9 mouse cellular contexts compared by ENCODE assay signal in the genomic region with DNA sequence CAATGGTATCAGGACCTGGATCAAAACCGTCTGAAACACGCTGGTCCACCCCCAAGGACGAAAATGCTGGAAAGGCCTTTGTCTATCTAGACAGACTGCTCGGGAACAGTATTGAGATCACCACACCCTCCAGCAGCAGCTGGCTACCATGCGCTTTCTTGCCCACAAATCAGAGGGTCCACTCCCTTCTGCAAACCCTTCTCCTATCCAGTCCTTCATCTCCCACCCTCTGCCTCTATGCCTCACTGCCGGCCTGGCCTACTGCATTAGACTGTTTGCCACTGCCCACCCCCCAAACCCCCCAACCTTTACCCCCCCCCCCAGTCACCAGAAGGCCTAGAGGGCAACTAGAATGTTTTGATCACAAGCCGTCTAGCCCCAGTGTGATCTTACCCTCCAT. TPM values are rescaled to one million over a fixed set of nuclear protein-coding genes. Genes with fewer than 3 reads are reported as not detected.
DNase-seq lines count a peak whose midpoint lies in the region; ATAC-seq and TF ChIP-seq lines count a peak whose summit lies in the region.
"Had no signal": no experiment of that assay in that cellular context is flagged by ENCODE, and none has a peak within 500 bp of the region (broad histone marks: within the 10 kb centered on the region; RNA-seq: fewer than 3 reads in every experiment).

No protein-coding gene starts in this region.

- no peak for TF ChIP-seq CTCF in liver, postnatal 0 days (IDR thresholded peaks at IDR 0.05; ENCODE audit: low read depth)

- TF ChIP-seq EP300 in liver, postnatal 0 days (IDR thresholded peaks at IDR 0.05; ENCODE audit: low read depth), result no peak

- no peak overlapping the region for H3K4me2 ChIP-seq in heart, embryonic 11.5 days
- no peak overlapping the region for H3K4me2 ChIP-seq in neural tube, embryonic 11.5 days (ENCODE audit: low read depth)
- no peak overlapping the region for H3K4me2 ChIP-seq in liver, postnatal 0 days (ENCODE audit: low read depth, low read length)

- no peak overlapping the region for H3K9ac ChIP-seq in heart, embryonic 11.5 days (ENCODE audit: low read depth, low read length)
- no peak overlapping the region for H3K9ac ChIP-seq in neural tube, embryonic 11.5 days (ENCODE audit: low read length)
- H3K9ac ChIP-seq in liver, postnatal 0 days (replicated peaks), result no peak overlapping the region

- no peak for DNase-seq in heart, postnatal 14 days
- peak; percentile 12 for DNase-seq in neural tube, embryonic 11.5 days (ENCODE audit: low spot score)
- DNase-seq in neural tube, embryonic 10.5 days (ENCODE audit: extremely low spot score, low spot score), result no peak
- DNase-seq in liver, postnatal 0 days, result no peak
- no peak for DNase-seq in thymus, postnatal 25 days
- no peak for DNase-seq in frontal cortex, postnatal 36 days (ENCODE audit: low spot score in 2 of 2)
- DNase-seq in lung, adult 18-20 months, result no peak

- H3K27me3 ChIP-seq in heart, embryonic 11.5 days (ENCODE audit: control insufficient read depth, insufficient read depth, low read length), result no peaks in the 10 kb centered on the region
- H3K27me3 ChIP-seq in neural tube, embryonic 11.5 days (ENCODE audit: control insufficient read depth, insufficient read depth, low read length), result no peaks in the 10 kb centered on the region
- no peaks in the 10 kb centered on the region for H3K27me3 ChIP-seq in liver, postnatal 0 days (ENCODE audit: insufficient read depth, low read length)

- peaks cover 40% of the 10 kb centered on the region for H3K4me1 ChIP-seq in heart, embryonic 11.5 days (ENCODE audit: control insufficient read depth, insufficient read depth, low read length)
- peaks cover 26% of the 10 kb centered on the region for H3K4me1 ChIP-seq in neural tube, embryonic 11.5 days (ENCODE audit: control insufficient read depth, insufficient read depth, low read length)
- peaks cover 13% of the 10 kb centered on the region for H3K4me1 ChIP-seq in liver, postnatal 0 days (ENCODE audit: insufficient read depth)

- no peaks in the 10 kb centered on the region for H3K9me3 ChIP-seq in heart, embryonic 11.5 days (replicated peaks; ENCODE audit: control insufficient read depth, low read length)
- no peaks in the 10 kb centered on the region for H3K9me3 ChIP-seq in neural tube, embryonic 11.5 days (ENCODE audit: control insufficient read depth, low read length)
- H3K9me3 ChIP-seq in liver, postnatal 0 days (ENCODE audit: low read length), result no peaks in the 10 kb centered on the region

- intact Hi-C loops in heart, postnatal 14 days (cut with DNase I), result no loop called here

- no peaks in the 10 kb centered on the region for H3K36me3 ChIP-seq in heart, embryonic 11.5 days (ENCODE audit: control insufficient read depth, insufficient read depth, low read length)
- no peaks in the 10 kb centered on the region for H3K36me3 ChIP-seq in neural tube, embryonic 11.5 days (ENCODE audit: control insufficient read depth, insufficient read depth, low read length)
- no peaks in the 10 kb centered on the region for H3K36me3 ChIP-seq in liver, postnatal 0 days (replicated peaks; ENCODE audit: insufficient read depth, low read length)

- WGBS in heart, embryonic 11.5 days (ENCODE audit: insufficient replicate concordance), result 65% methylated on average over 7 of the region's 7 CpGs
- WGBS in neural tube, embryonic 11.5 days, result 47% methylated on average over 7 of the region's 7 CpGs
- 61% methylated on average over 7 of the region's 7 CpGs for WGBS in liver, postnatal 0 days (ENCODE audit: insufficient replicate concordance)

- no peak for ATAC-seq in heart, embryonic 11.5 days (replicated peaks; ENCODE audit: insufficient number of reproducible peaks, low FRiP score, low TSS enrichment)
- ATAC-seq in neural tube, embryonic 11.5 days (ENCODE audit: insufficient read depth, low FRiP score, low TSS enrichment), result no peak; the same call in 1 of the 2 replicates
- no peak for ATAC-seq in liver, postnatal 0 days

- peak overlapping the region; percentile 90 for H3K27ac ChIP-seq in heart, embryonic 11.5 days (ENCODE audit: low read depth, low read length)
- H3K27ac ChIP-seq in neural tube, embryonic 11.5 days (ENCODE audit: low read depth, low read length), result peak overlapping the region; percentile 81; the same call in 1 of the 2 replicates
- H3K27ac ChIP-seq in liver, postnatal 0 days (ENCODE audit: low read depth), result peak overlapping the region; percentile 48

- no peak overlapping the region for H3K4me3 ChIP-seq in heart, embryonic 11.5 days (ENCODE audit: low read depth, low read length)
- H3K4me3 ChIP-seq in neural tube, embryonic 11.5 days (ENCODE audit: low read depth, low read length), result no peak overlapping the region
- H3K4me3 ChIP-seq in liver, postnatal 0 days (ENCODE audit: low read depth, low read length), result no peak overlapping the region

RNA-seq across cellular contexts. Expression of gene Acot11, which starts 19.5 kb away (rescaled TPM):
- polyA plus RNA-seq in heart, embryonic 11.5 days (2014; fragmentation: Nextera tagmentation; extraction: Ambion mirVana), result 3.0 and 4.3 TPM in 2 replicates
- 10 to 100 TPM; 27.8 to 30.3 TPM for total RNA-seq in heart, postnatal 14 days (2021)
- 1.4 and 1.8 TPM in 2 replicates for polyA plus RNA-seq in neural tube, embryonic 11.5 days (2014; fragmentation: Nextera tagmentation; extraction: Ambion mirVana)
- 0.72 and 2.1 TPM in 2 replicates for polyA plus RNA-seq in liver, postnatal 0 days (2015; fragmentation: Nextera tagmentation; extraction: Ambion mirVana)

RNA-seq across cellular contexts. Expression of gene Fam151a, which starts 51.7 kb away (rescaled TPM):
- 0.11 TPM in 1 of 2 replicates, not detected in the other for polyA plus RNA-seq in heart, embryonic 11.5 days (2014; fragmentation: Nextera tagmentation; extraction: Ambion mirVana)
- total RNA-seq in heart, postnatal 14 days (2021), result under 1 TPM; 0.50 to 0.51 TPM
- polyA plus RNA-seq in neural tube, embryonic 11.5 days (2014; fragmentation: Nextera tagmentation; extraction: Ambion mirVana), result not detected in 2 replicates
- 0.07 TPM in 1 of 2 replicates, not detected in the other for polyA plus RNA-seq in liver, postnatal 0 days (2015; fragmentation: Nextera tagmentation; extraction: Ambion mirVana)
- total RNA-seq: layer of hippocampus, postnatal 10 days had no signal

RNA-seq across cellular contexts. Expression of gene Mroh7, which starts 54.6 kb away (rescaled TPM):
- 0.17 and 0.38 TPM in 2 replicates for polyA plus RNA-seq in heart, embryonic 11.5 days (2014; fragmentation: Nextera tagmentation; extraction: Ambion mirVana)
- total RNA-seq in heart, postnatal 14 days (2021), result under 1 TPM in 1 of 2 experiments, not detected in 1; 0.17 TPM
- not detected in 2 replicates for polyA plus RNA-seq in neural tube, embryonic 11.5 days (2014; fragmentation: Nextera tagmentation; extraction: Ambion mirVana)
- polyA plus RNA-seq in liver, postnatal 0 days (2015; fragmentation: Nextera tagmentation; extraction: Ambion mirVana), result 0.07 and 0.08 TPM in 2 replicates
